Mouse (Mus musculus) embryonic facial prominence, embryonic 11.5 days (tissue): ENCODE data around the gene Tmem63b. TPM values are rescaled to one million over a fixed set of nuclear protein-coding genes. Genes with fewer than 3 reads are reported as not detected.

Experiments
- polyA plus RNA-seq: library from polyadenylated mRNA; unstranded; fragments of >200 nt; fragmentation: Nextera tagmentation; extraction: Ambion mirVana; gene quantifications from 2 replicates; pipeline ENCODE4 v1.2.1, GENCODE M21; 2014

Gene Tmem63b
- polyA plus RNA-seq, 1 experiment from 2014 or later: 23.5 TPM

Other genes with a start within 250 kb of the Tmem63b start
- 0.17 and 0.26 TPM in 2 replicates for gene Spats1, start 211.5 kb downstream of the Tmem63b start, polyA plus RNA-seq
- 14.3 and 16.1 TPM in 2 replicates for gene Aars2, start 180.1 kb downstream of the Tmem63b start, polyA plus RNA-seq
- gene Tcte1, start 163.5 kb downstream of the Tmem63b start, polyA plus RNA-seq: 1.5 and 2.3 TPM in 2 replicates
- gene Tmem151b, start 137.2 kb downstream of the Tmem63b start, polyA plus RNA-seq: 5.4 and 6.3 TPM in 2 replicates
- 3.5 and 5.3 TPM in 2 replicates for gene Nfkbie, start 131.2 kb downstream of the Tmem63b start, polyA plus RNA-seq
- gene Slc35b2, start 123.0 kb downstream of the Tmem63b start, polyA plus RNA-seq: 85.6 and 92.2 TPM in 2 replicates
- 1,660 and 1,740 TPM in 2 replicates for gene Hsp90ab1, start 113.6 kb downstream of the Tmem63b start, polyA plus RNA-seq
- 52.5 and 58.9 TPM in 2 replicates for gene Slc29a1, start 87.3 kb downstream of the Tmem63b start, polyA plus RNA-seq
- 1.6 and 5.6 TPM in 2 replicates for gene Mymx, start 84.8 kb downstream of the Tmem63b start, polyA plus RNA-seq
- 0.28 and 0.52 TPM in 2 replicates for gene Capn11, start 27.6 kb downstream of the Tmem63b start, polyA plus RNA-seq
- gene Mrpl14, start 583 bp downstream of the Tmem63b start, polyA plus RNA-seq: 127 and 141 TPM in 2 replicates
- gene 1600014C23Rik, start 46.9 kb upstream of the Tmem63b start, polyA plus RNA-seq: 0.61 TPM in 1 of 2 replicates, not detected in the other